In genomic region chr5:10633176-10633575, GRCm38 (mm10) we compare ENCODE assay signal across 10 mouse cellular contexts.
DNase-seq lines count a peak whose midpoint lies in the region; ATAC-seq and TF ChIP-seq lines count a peak whose summit lies in the region.
"Had no signal": no experiment of that assay in that cellular context is flagged by ENCODE, and none has a peak within 500 bp of the region (broad histone marks: within the 10 kb centered on the region; RNA-seq: fewer than 3 reads in every experiment).

No protein-coding gene starts in this region.

- no peaks in the 10 kb centered on the region for H3K36me3 ChIP-seq in hindbrain, postnatal 0 days (ENCODE audit: insufficient read depth, low read length)
- H3K36me3 ChIP-seq in hindbrain, embryonic 10.5 days = no peaks in the 10 kb centered on the region
- H3K36me3 ChIP-seq: neural tube, embryonic 12.5 days; stomach, embryonic 15.5 days had no signal

- no peaks in the 10 kb centered on the region for H3K9me3 ChIP-seq in hindbrain, postnatal 0 days (ENCODE audit: low read length)
- H3K9me3 ChIP-seq in hindbrain, embryonic 10.5 days = no peaks in the 10 kb centered on the region
- H3K9me3 ChIP-seq: neural tube, embryonic 12.5 days; stomach, embryonic 15.5 days had no signal

- ATAC-seq in hindbrain, postnatal 0 days = no peak

- TF ChIP-seq CTCF in hindbrain, postnatal 0 days (IDR thresholded peaks at IDR 0.05; ENCODE audit: low read depth) = peak; percentile 78

- no peak overlapping the region for H3K4me2 ChIP-seq in hindbrain, postnatal 0 days (ENCODE audit: low read depth, low read length)
- H3K4me2 ChIP-seq: neural tube, embryonic 12.5 days; stomach, embryonic 15.5 days had no signal

- peak; percentile 77 for DNase-seq in hindbrain, postnatal 0 days (ENCODE audit: low spot score)
- DNase-seq in hindbrain, embryonic 10.5 days (ENCODE audit: low spot score) = no peak
- peak; percentile 28 to 31 for DNase-seq in right cerebral cortex, postnatal 10 days (ENCODE audit: low spot score in 2 of 2)
- DNase-seq in right cerebral cortex, postnatal 25 days = no peak
- DNase-seq in fibroblast of lung, adult 2 months (ENCODE audit: low read depth) = peak; percentile 7
- no peak for DNase-seq in gastrocnemius, adult 8-10 months (ENCODE audit: low spot score in 2 of 2)
- DNase-seq in kidney, adult 8-10 months = no peak
- DNase-seq: lung, adult 18-20 months had no signal

- H3K4me3 ChIP-seq in hindbrain, postnatal 0 days (ENCODE audit: low read length) = no peak overlapping the region
- H3K4me3 ChIP-seq in hindbrain, embryonic 10.5 days = no peak overlapping the region
- H3K4me3 ChIP-seq: neural tube, embryonic 12.5 days; stomach, embryonic 15.5 days had no signal

- 21% methylated on average over 1 of the region's 1 CpGs for WGBS in hindbrain, postnatal 0 days
- WGBS in hindbrain, embryonic 10.5 days = 54% methylated on average over 1 of the region's 1 CpGs

- no peaks in the 10 kb centered on the region for H3K4me1 ChIP-seq in hindbrain, postnatal 0 days (ENCODE audit: insufficient read depth, low read length)
- no peaks in the 10 kb centered on the region for H3K4me1 ChIP-seq in hindbrain, embryonic 10.5 days (replicated peaks)
- H3K4me1 ChIP-seq: neural tube, embryonic 12.5 days; stomach, embryonic 15.5 days had no signal

- no peak overlapping the region for H3K27ac ChIP-seq in hindbrain, postnatal 0 days
- no peak overlapping the region for H3K27ac ChIP-seq in hindbrain, embryonic 10.5 days
- H3K27ac ChIP-seq: neural tube, embryonic 12.5 days; stomach, embryonic 15.5 days had no signal

- H3K9ac ChIP-seq in hindbrain, postnatal 0 days (replicated peaks; ENCODE audit: low read length) = no peak overlapping the region
- H3K9ac ChIP-seq: neural tube, embryonic 12.5 days; stomach, embryonic 15.5 days had no signal

- H3K27me3 ChIP-seq in hindbrain, postnatal 0 days (ENCODE audit: insufficient read depth, low read length) = no peaks in the 10 kb centered on the region
- no peaks in the 10 kb centered on the region for H3K27me3 ChIP-seq in hindbrain, embryonic 10.5 days (ENCODE audit: insufficient read depth, poor library complexity, severe bottlenecking)
- H3K27me3 ChIP-seq: neural tube, embryonic 12.5 days; stomach, embryonic 15.5 days had no signal

Comparison
In these comparisons a context has a peak if more than half of its experiments do, and no peak if none do; other contexts are left out.
1. DNase-seq: peak in hindbrain, postnatal 0 days (single experiment), right cerebral cortex, postnatal 10 days (2 of 2) and fibroblast of lung, adult 2 months (single experiment); none in hindbrain, embryonic 10.5 days (single experiment), right cerebral cortex, postnatal 25 days (single experiment), gastrocnemius, adult 8-10 months (0 of 2) and kidney, adult 8-10 months (0 of 2).